Mouse (Mus musculus) megakaryocyte-erythroid progenitor cell, adult 5-6 weeks (primary cell): ENCODE measurements around the gene Dach2. TPM values are rescaled to one million over a fixed set of nuclear protein-coding genes. Genes with fewer than 3 reads are reported as not detected.

ENCODE experiments used
- ATAC-seq: replicated peaks from 2 replicates; pipeline ENCODE4 v1.8.0; 2016; ENCODE audit warnings: mild to moderate bottlenecking, inconsistent platforms; ENCODE audit not compliant: severe bottlenecking, poor library complexity, low FRiP score, low TSS enrichment
- total RNA-seq, 2 experiments: library from RNA; stranded (forward) in 1 of 2; stranded (reverse) in 1 of 2; fragments of 200-1000, 215-1000 nt in 1 of 2; fragments of >200 nt in 1 of 2; fragmentation: Nextera tagmentation in 1 of 2; gene quantifications; 2 replicates each; pipeline ENCODE4 v1.2.3; 2014 to 2017

Dach2 gene
- total RNA-seq, 2 experiments from 2014 or later = 0.19 to 0.24 TPM

- no peak for ATAC-seq
These were observed 570.7 kb downstream of the Dach2 start for GRCm38 (mm10) chrX:113867835-113868495.

Other genes starting within 250 kb of the Dach2 start
- gene Chm, start 112.0 kb upstream of the Dach2 start, total RNA-seq (2014; fragmentation: Nextera tagmentation) = 8.5 and 10.9 TPM in 2 replicates
- 12.2 and 14.9 TPM in 2 replicates for gene Chm, start 112.0 kb upstream of the Dach2 start, total RNA-seq (2017)